Mouse (Mus musculus) erythroblast, embryonic 14.5 days (primary cell): ENCODE results near the gene Bhlhb9. TPM values are rescaled to one million over a fixed set of nuclear protein-coding genes. Genes with fewer than 3 reads are reported as not detected.
"Not testable (repeated sequence)": the region's sequence is repeated elsewhere in the genome, so short reads cannot be mapped to it uniquely, and the experiment has no call there.

Experiments used
- H3K27me3 ChIP-seq: 2 replicates; pipeline ENCODE4 v1.6.1; 2012; ENCODE audit warnings: inconsistent platforms; ENCODE audit not compliant: control insufficient read depth
- H3K36me3 ChIP-seq: 2 replicates; pipeline ENCODE4 v1.6.1; 2012; ENCODE audit warnings: mild to moderate bottlenecking, inconsistent platforms; ENCODE audit not compliant: control insufficient read depth
- H3K4me1 ChIP-seq: 2 replicates; pipeline ENCODE4 v1.6.1; 2012; ENCODE audit warnings: inconsistent platforms; ENCODE audit not compliant: control insufficient read depth
- H3K4me3 ChIP-seq: replicated peaks from 2 replicates; pipeline ENCODE3; 2012; ENCODE audit warnings: moderate library complexity, mild to moderate bottlenecking, inconsistent platforms
- H3K9me3 ChIP-seq: 2 replicates; pipeline ENCODE4 v1.6.1; 2012; ENCODE audit warnings: low read length, inconsistent platforms, mixed read lengths; ENCODE audit not compliant: control insufficient read depth
- GATA1 ChIP-seq: IDR thresholded peaks from 2 replicates; pipeline ENCODE4 v1.6.1; 2012; ENCODE audit warnings: low read length, inconsistent platforms, mixed read lengths
- TAL1 ChIP-seq: IDR thresholded peaks from 3 replicates; pipeline ENCODE4 v1.6.1; 2012; ENCODE audit warnings: low read length, inconsistent platforms, mixed read lengths
- polyA plus RNA-seq: library from polyadenylated mRNA; stranded (reverse); fragments of >175 nt; gene quantifications from 2 replicates; pipeline ENCODE4 v1.2.3, GENCODE M21; 2012

The Bhlhb9 gene
- 0.13 and 0.25 TPM in 2 replicates for polyA plus RNA-seq

GRCm38 (mm10) chrX:135797212-135797644 lies at the start of gene Bhlhb9:
TSS of gene Bhlhb9 (plus strand) at chrX:135797594.
- not testable (repeated sequence) for H3K36me3 ChIP-seq, H3K27me3 ChIP-seq, H3K9me3 ChIP-seq, H3K4me1 ChIP-seq
- peak within 1 kb of the TSS; percentile 46 for H3K4me3 ChIP-seq

GRCm38 (mm10) chrX:135752832-135753231 lies 44.6 kb upstream of the Bhlhb9 start:
- peaks cover 10% of the 10 kb centered on the region for H3K36me3 ChIP-seq
- TF ChIP-seq TAL1, result no peak
- TF ChIP-seq GATA1, result no peak
- H3K9me3 ChIP-seq, result no peaks in the 10 kb centered on the region
- H3K27me3 ChIP-seq, result no peaks in the 10 kb centered on the region
- H3K4me3 ChIP-seq, result no peak overlapping the region
- no peaks in the 10 kb centered on the region for H3K4me1 ChIP-seq

- Histone ChIP-seq H3K4me3 (no peak overlapping the region), H3K27me3 (no peaks in the 10 kb centered on the region), H3K36me3 (peaks cover 12% of the 10 kb centered on the region), H3K4me1 (peaks cover 2% of the 10 kb centered on the region; the same call in 1 of the 2 replicates), H3K9me3 (no peaks in the 10 kb centered on the region)
- no peak for TF ChIP-seq GATA1
Observed at GRCm38 (mm10) chrX:135761707-135762106, 35.7 kb upstream of the Bhlhb9 start.

GRCm38 (mm10) chrX:135768043-135768548 lies 29.3 kb upstream of the Bhlhb9 start:
- Histone ChIP-seq H3K27me3 (no peaks in the 10 kb centered on the region), H3K4me1 (peaks cover 4% of the 10 kb centered on the region; the same call in 1 of the 2 replicates), H3K36me3 (no peaks in the 10 kb centered on the region; the same call in none of the 2 replicates), H3K4me3 (no peak overlapping the region), H3K9me3 (no peaks in the 10 kb centered on the region)
- TF ChIP-seq GATA1 (no peak), TAL1 (no peak)

GRCm38 (mm10) chrX:135768565-135768964 lies 28.8 kb upstream of the Bhlhb9 start:
- TF ChIP-seq TAL1, result no peak
- TF ChIP-seq GATA1, result no peak
- Histone ChIP-seq H3K4me3 (no peak overlapping the region), H3K4me1 (peaks cover 3% of the 10 kb centered on the region; the same call in 1 of the 2 replicates), H3K9me3 (no peaks in the 10 kb centered on the region), H3K36me3 (no peaks in the 10 kb centered on the region; the same call in 1 of the 2 replicates), H3K27me3 (no peaks in the 10 kb centered on the region)

- Histone ChIP-seq H3K9me3 (no peaks in the 10 kb centered on the region), H3K4me3 (no peak overlapping the region), H3K4me1 (no peaks in the 10 kb centered on the region), H3K36me3 (no peaks in the 10 kb centered on the region), H3K27me3 (no peaks in the 10 kb centered on the region)
- TF ChIP-seq GATA1 (no peak), TAL1 (no peak)
Observed at GRCm38 (mm10) chrX:135791536-135791935, 5.9 kb upstream of the Bhlhb9 start.

- Histone ChIP-seq H3K36me3 (no peaks in the 10 kb centered on the region), H3K27me3 (no peaks in the 10 kb centered on the region), H3K9me3 (no peaks in the 10 kb centered on the region), H3K4me3 (no peak overlapping the region), H3K4me1 (no peaks in the 10 kb centered on the region)
- TF ChIP-seq TAL1 (no peak), GATA1 (no peak)
Observed at GRCm38 (mm10) chrX:135792326-135792725, 5.1 kb upstream of the Bhlhb9 start.

GRCm38 (mm10) chrX:135795591-135796304 lies 1.6 kb upstream of the Bhlhb9 start:
- not testable (repeated sequence) for H3K4me1 ChIP-seq, H3K27me3 ChIP-seq, H3K4me3 ChIP-seq, H3K9me3 ChIP-seq, H3K36me3 ChIP-seq

- not testable (repeated sequence) for H3K9me3 ChIP-seq, H3K4me1 ChIP-seq, H3K27me3 ChIP-seq, H3K36me3 ChIP-seq
- H3K4me3 ChIP-seq, result peak overlapping the region; percentile 46
Observed at GRCm38 (mm10) chrX:135796305-135797211, 836 bp upstream of the Bhlhb9 start.
